Mouse (Mus musculus): ENCODE results near the gene Zfp513.

- TF ChIP-seq POLR2A (IDR thresholded peaks at IDR 0.05; ENCODE audit: borderline replicate concordance, insufficient read depth, low read length) (no peak), CTCF (IDR thresholded peaks at IDR 0.05; ENCODE audit: borderline replicate concordance, insufficient read depth, low read depth, low read length) (no peak)
Measured at GRCm38 (mm10) chr5:31200327-31200768, 1.8 kb downstream of the Zfp513 start.

Measured in cerebellum, adult 2 months (tissue).